ENCODE assay signal across 22 mouse cellular contexts in the genomic region with DNA sequence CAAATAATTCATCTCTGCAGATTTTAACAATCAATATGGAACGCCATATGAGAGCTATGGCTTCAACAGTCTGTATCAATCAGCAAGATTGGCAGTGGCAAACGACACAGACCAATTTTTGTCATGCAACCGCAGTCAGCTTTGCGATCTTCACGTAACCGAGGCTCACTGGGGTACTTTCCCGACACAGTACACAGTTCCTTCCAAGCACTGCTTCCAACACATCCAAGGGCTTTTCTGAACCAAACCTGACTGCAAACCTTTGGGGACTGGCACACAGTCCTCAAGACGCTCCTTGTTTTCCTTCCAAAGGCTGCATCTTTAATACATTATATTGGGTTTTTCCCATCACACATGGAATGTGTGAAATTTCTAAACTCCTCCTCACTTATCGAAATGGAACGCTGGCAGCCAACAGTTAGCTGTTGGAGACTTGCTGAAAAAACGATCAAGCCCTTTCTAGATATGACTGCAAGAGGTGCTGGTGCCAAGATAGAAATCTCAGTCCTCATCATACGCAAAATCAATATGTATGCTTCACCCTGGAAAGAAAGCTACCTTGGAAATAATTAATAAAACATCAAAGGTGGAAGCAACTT.
"Had no signal": no experiment of that assay in that cellular context is flagged by ENCODE, and none has a peak within 500 bp of the region (broad histone marks: within the 10 kb centered on the region; RNA-seq: fewer than 3 reads in every experiment).

No protein-coding gene starts in this region.

- H3K9ac ChIP-seq: limb, embryonic 13.5 days; liver, embryonic 12.5 days; liver, embryonic 15.5 days; midbrain, embryonic 12.5 days; midbrain, embryonic 15.5 days; neural tube, embryonic 13.5 days; stomach, embryonic 15.5 days had no signal

- H3K9me3 ChIP-seq: limb, embryonic 10.5 days; limb, embryonic 13.5 days; liver, embryonic 15.5 days; midbrain, embryonic 12.5 days; midbrain, embryonic 15.5 days; neural tube, embryonic 13.5 days; stomach, embryonic 15.5 days had no signal

- ATAC-seq: liver, embryonic 12.5 days; midbrain, embryonic 15.5 days had no signal

- H3K4me1 ChIP-seq: liver, embryonic 12.5 days; liver, embryonic 15.5 days; stomach, embryonic 15.5 days had no signal

- H3K4me2 ChIP-seq: limb, embryonic 13.5 days; liver, embryonic 12.5 days; liver, embryonic 15.5 days; midbrain, embryonic 12.5 days; midbrain, embryonic 15.5 days; neural tube, embryonic 13.5 days; stomach, embryonic 15.5 days had no signal

- H3K27ac ChIP-seq: kidney, postnatal 0 days; layer of hippocampus, adult 2 months; limb, embryonic 10.5 days; limb, embryonic 13.5 days; liver, embryonic 12.5 days; liver, embryonic 15.5 days; midbrain, embryonic 12.5 days; midbrain, embryonic 15.5 days; neural tube, embryonic 13.5 days; stomach, embryonic 15.5 days had no signal

- DNase-seq: kidney, postnatal 25 days; layer of hippocampus, adult 9-11 months; liver; lung, adult 2 months; lung, postnatal 14 days; lung, postnatal 4 days; retina, postnatal 1 day; right cerebral cortex, postnatal 25 days; spleen, adult 18-20 months; thymus, adult 18-20 months; thymus, postnatal 4 days had no signal

- H3K4me3 ChIP-seq: layer of hippocampus, adult 2 months; limb, embryonic 10.5 days; limb, embryonic 13.5 days; liver, embryonic 12.5 days; liver, embryonic 15.5 days; midbrain, embryonic 12.5 days; midbrain, embryonic 15.5 days; myocyte; neural tube, embryonic 13.5 days; stomach, embryonic 15.5 days had no signal

- H3K27me3 ChIP-seq: liver, embryonic 12.5 days; liver, embryonic 15.5 days; midbrain, embryonic 12.5 days; midbrain, embryonic 15.5 days; neural tube, embryonic 13.5 days; stomach, embryonic 15.5 days had no signal

- H3K36me3 ChIP-seq: limb, embryonic 10.5 days; limb, embryonic 13.5 days; liver, embryonic 12.5 days; liver, embryonic 15.5 days; midbrain, embryonic 12.5 days; midbrain, embryonic 15.5 days; neural tube, embryonic 13.5 days; stomach, embryonic 15.5 days had no signal
